Mouse (Mus musculus): ENCODE measurements at regions not wholly inside any gene's neighbourhood (a gene's known extent, or its start where the extent isn't known, plus 50 kb on each side); places are given as distances from the start of the nearest gene placed in this dataset.
A peak's percentile ranks its signal among the peaks of the same experiment; 100 is the strongest.

GRCm38 (mm10) chr9:61226596-61227384, 145.4 kb upstream of the Tle3 start:
- no peak for DNase-seq (ENCODE audit: extremely low spot score)

DNA sequence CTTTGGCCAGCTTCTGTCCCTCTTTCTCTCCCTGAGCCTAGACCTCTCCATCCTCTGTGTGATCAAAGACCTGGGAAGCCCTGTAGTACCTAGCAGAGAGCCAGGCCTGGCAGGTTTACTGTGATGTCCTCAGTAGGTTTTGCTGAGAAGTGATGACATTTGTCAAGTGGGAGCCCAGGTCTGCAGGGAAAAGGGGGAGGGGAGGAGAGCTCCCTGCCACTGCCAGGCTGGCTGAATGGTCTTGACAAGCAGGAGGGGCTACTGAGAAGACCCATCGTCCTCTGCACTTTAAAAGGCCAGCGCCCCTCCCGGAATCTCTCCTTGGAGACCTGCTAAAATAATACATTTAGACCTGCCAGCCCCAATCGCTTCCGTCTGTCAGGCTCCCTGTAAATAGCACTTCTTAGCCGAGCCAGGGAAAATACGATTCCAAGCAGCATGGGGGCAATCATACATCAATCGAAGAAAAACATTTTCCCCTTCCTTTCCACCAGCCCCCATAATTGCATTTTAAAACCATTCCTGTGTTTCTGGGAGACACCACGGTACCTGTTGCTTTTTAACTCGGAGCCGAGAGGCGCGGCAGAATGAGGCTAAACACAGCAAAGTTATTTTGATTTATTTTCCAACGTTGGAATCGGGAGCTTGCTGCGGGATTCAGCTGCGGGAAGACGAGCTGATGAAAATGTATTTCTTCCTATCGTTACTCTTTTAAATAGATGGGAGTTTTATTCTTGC, 144.5 kb upstream of the Tle3 start:
- peak; percentile 41 for DNase-seq (ENCODE audit: extremely low spot score)

DNA sequence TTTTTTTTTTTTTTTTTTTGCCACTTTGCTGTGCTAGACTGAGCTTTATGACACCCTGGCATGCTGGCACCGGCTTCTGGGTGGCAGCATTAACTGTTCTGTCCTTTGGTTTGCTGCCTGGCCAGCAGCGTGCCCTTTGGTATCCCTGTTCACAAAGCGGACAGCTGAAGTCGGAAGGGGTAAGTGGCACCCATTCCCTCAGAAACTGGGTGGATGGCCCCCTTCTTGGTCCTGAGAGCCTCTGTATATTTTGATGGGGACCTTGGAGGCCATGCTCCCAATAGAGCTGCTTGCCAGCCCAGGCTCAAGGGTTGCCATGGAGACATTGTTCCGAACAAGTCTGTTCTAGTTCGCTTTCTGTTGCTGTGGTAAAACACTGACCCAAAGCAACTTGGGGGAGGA, 143.9 kb upstream of the Tle3 start:
- DNase-seq (ENCODE audit: extremely low spot score), result no peak

DNA sequence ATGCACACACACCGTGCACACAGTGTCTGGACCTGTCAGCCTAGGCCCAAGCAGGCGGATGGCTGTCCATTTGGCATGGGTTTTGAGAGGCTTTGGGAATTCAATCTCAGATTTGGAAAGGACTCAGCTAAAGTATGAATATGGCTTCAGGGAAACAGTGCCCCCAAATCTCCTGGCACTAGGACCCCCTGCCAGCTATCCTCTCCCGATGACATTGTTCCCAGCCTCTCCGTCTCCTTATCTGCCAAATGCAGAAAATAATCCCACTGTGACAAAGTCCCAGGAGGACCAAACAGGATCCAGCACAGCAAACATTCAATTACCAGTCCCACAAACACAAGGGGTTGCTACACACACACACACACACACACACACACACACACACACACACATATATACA, 141.9 kb upstream of the Tle3 start:
- no peak for DNase-seq (ENCODE audit: extremely low spot score)

GRCm38 (mm10) chr9:61232630-61233029, 139.5 kb upstream of the Tle3 start:
- no peak for DNase-seq (ENCODE audit: extremely low spot score)

GRCm38 (mm10) chr9:61233251-61233650, 138.9 kb upstream of the Tle3 start:
- no peak for DNase-seq (ENCODE audit: extremely low spot score)

GRCm38 (mm10) chr9:61235653-61236610, 136.2 kb upstream of the Tle3 start:
- DNase-seq (ENCODE audit: extremely low spot score), result no peak

GRCm38 (mm10) chr9:61238687-61239250, 133.4 kb upstream of the Tle3 start:
- no peak for DNase-seq (ENCODE audit: extremely low spot score)

DNA sequence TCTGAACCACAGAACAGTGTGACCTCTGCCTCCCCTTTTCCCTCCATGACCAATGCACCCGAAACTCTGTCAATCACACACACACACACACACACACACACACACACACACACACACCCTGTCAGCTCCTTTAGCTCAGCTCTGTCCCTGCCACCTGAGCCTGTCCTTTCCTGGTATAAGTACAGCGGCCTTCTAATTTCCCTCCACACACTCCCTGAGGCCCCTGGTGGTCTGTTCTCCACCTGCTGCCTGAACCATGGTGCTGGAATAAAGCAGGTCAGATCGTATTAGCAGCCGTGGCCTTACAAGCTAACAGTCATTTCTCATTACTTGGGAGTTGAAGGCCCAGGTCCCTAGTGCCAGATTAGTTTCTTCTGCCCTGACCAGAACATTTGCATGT, 132.8 kb upstream of the Tle3 start:
- no peak for DNase-seq (ENCODE audit: extremely low spot score)

GRCm38 (mm10) chr9:61241442-61241841, 130.7 kb upstream of the Tle3 start:
- DNase-seq (ENCODE audit: extremely low spot score), result no peak

GRCm38 (mm10) chr9:61242167-61242860, 129.9 kb upstream of the Tle3 start:
- no peak for DNase-seq (ENCODE audit: extremely low spot score)

GRCm38 (mm10) chr9:61243289-61243688, 128.9 kb upstream of the Tle3 start:
- DNase-seq (ENCODE audit: extremely low spot score), result no peak

- DNase-seq (ENCODE audit: extremely low spot score), result peak; percentile 32
Measured at GRCm38 (mm10) chr9:61249691-61250425, 122.3 kb upstream of the Tle3 start.

DNA sequence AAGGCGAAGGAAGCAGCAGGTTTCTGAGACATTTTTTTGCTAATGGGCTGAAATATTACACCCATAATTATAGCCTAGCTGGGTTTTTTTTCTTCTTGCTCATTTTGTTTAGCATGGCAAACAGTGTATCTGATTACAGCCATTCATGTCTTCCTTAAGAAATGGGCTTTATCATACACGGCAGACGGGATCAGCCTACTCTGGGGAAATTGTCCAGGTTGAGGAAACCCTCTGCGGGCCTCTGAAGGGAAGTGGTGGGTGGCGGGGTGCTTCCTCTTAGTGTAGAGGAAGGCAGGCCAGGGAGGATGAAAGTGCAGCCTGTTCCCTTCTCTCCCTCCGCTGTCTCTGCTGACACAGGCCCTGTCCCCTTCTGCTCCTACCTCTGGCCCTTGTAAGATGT, 120.6 kb upstream of the Tle3 start:
- DNase-seq (ENCODE audit: extremely low spot score), result no peak

GRCm38 (mm10) chr9:61253761-61254160, 118.4 kb upstream of the Tle3 start:
- DNase-seq (ENCODE audit: extremely low spot score), result no peak

GRCm38 (mm10) chr9:61257488-61257887, 114.7 kb upstream of the Tle3 start:
- no peak for DNase-seq (ENCODE audit: extremely low spot score)

GRCm38 (mm10) chr9:61258100-61258499, 114.1 kb upstream of the Tle3 start:
- DNase-seq (ENCODE audit: extremely low spot score), result no peak

DNA sequence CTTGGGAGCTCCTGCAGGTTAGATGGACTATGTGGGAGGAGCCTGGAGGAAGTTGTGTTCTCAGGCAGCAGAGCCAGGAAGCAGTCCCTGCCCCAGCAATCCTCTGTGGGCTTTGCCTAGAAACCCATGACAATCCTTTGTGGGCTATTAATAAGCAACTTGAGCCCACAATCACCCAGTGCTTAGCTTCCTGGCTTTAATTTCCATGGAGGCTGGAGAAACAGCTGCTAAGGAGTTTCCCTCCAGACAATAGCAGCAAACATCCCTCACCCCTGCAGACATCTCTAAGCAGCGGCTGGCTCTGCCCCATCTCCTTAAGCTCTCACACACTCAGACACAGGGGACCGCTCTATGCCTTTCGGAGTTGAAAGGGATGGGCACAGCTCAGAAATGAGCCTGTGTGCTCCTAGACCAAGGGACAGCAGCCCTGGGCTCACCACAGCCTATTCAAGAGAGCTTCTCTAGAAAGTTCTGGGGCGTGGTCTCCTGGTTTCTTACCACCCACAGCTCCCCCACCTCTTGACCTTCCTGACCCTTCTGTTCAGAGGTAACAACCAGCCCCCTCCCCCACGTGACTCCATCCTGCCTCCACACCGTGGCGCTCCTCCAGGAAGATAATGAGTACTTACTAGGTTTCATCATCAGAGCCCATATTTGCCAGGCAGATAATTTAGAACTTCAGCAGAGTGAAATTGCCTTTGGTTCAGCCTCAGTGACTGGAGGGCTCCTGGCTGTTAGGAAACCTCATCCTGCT, 112.6 kb upstream of the Tle3 start:
- DNase-seq (ENCODE audit: extremely low spot score), result peak; percentile 50

DNA sequence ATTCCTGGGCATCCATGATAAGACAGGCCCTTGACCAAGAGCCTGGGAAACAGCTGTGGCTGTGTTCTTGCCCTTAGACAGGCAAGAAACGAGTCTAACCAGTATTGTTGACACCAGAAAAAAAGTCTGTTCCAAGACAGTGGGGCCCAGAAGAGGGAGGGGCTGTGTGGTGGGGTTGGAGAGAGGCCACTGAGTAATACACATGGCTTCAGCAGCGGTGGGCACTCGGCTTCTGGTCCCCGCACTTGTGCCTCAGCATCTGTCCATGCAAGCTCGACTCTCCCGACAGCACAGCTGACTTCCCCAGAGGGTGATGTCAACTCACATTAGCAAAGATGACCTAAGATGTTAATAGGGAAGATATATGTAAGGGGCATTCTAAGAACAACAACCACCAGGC, 110.9 kb upstream of the Tle3 start:
- DNase-seq (ENCODE audit: extremely low spot score), result peak; percentile 28

Measured in embryo, embryonic 9.5 days (tissue).